In the genomic region with DNA sequence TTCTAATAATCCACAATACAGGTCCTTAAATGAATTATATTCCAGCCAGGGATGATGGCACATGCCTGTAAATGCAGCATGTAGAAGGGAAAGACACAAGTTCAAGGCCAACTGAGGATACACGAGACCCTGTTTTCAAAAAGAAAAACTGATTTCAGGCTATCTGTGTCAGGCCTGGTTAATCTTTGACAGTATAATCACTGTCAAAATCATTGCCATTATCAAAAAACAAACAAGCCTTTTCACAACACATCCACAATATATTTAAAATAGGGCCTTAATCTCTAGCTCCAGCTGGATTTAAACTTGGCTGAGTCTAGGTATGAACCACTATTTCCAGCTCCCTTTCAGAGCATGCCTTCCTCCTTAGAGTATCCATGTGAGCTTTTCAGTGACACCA, we compare ENCODE assay signal across 27 mouse cellular contexts. TPM values are rescaled to one million over a fixed set of nuclear protein-coding genes. Genes with fewer than 3 reads are reported as not detected.
DNase-seq lines count a peak whose midpoint lies in the region; ATAC-seq and TF ChIP-seq lines count a peak whose summit lies in the region.
"Had no signal": no experiment of that assay in that cellular context is flagged by ENCODE, and none has a peak within 500 bp of the region (broad histone marks: within the 10 kb centered on the region; RNA-seq: fewer than 3 reads in every experiment).

No protein-coding gene starts in this region.

- H3K36me3 ChIP-seq in liver, adult 2 months (ENCODE audit: control insufficient read depth, insufficient read depth, low read length): peaks cover 12% of the 10 kb centered on the region
- peaks cover 11% of the 10 kb centered on the region for H3K36me3 ChIP-seq in liver, embryonic 11.5 days (ENCODE audit: control insufficient read depth, insufficient read depth, low read length)
- H3K36me3 ChIP-seq in stomach, embryonic 15.5 days: peaks cover 8% of the 10 kb centered on the region; the same call in 1 of the 2 replicates
- H3K36me3 ChIP-seq in stomach, postnatal 0 days (ENCODE audit: control insufficient read depth, insufficient read depth, low read length): no peaks in the 10 kb centered on the region
- H3K36me3 ChIP-seq in stomach, embryonic 16.5 days (ENCODE audit: control insufficient read depth, insufficient read depth, low read length): peaks cover 5% of the 10 kb centered on the region

- no peak for ATAC-seq in liver, embryonic 11.5 days (replicated peaks; ENCODE audit: low FRiP score)
- no peak for ATAC-seq in stomach, embryonic 15.5 days (ENCODE audit: insufficient read depth, low FRiP score, low read depth)
- no peak for ATAC-seq in stomach, postnatal 0 days (ENCODE audit: low FRiP score, low TSS enrichment)
- ATAC-seq in stomach, embryonic 16.5 days (ENCODE audit: insufficient read depth, low FRiP score): no peak
- ATAC-seq: CD4-positive, CD25-positive, alpha-beta regulatory T cell, adult 4 months; forebrain, embryonic 15.5 days had no signal

- no peak for TF ChIP-seq POLR2A in liver, adult 2 months (IDR thresholded peaks at IDR 0.05; ENCODE audit: extremely low read depth, insufficient read depth, low read length)

- TF ChIP-seq CTCF in liver, adult 2 months (IDR thresholded peaks at IDR 0.05; ENCODE audit: low read depth, low read length): no peak
- no peak for TF ChIP-seq CTCF in stomach, postnatal 0 days (IDR thresholded peaks at IDR 0.05; ENCODE audit: low read depth)

- H3K27ac ChIP-seq in liver, adult 2 months (replicated peaks; ENCODE audit: insufficient read depth, low read depth, low read length): peak overlapping the region; percentile 87
- H3K27ac ChIP-seq in liver, embryonic 11.5 days (ENCODE audit: low read depth, low read length): no peak overlapping the region
- 0 out of 2 replicates have a peak overlapping the region, but pooled peaks have one; percentile 7 for H3K27ac ChIP-seq in stomach, embryonic 15.5 days
- no peak overlapping the region for H3K27ac ChIP-seq in stomach, postnatal 0 days (replicated peaks)
- H3K27ac ChIP-seq in stomach, embryonic 16.5 days (ENCODE audit: low read length): peak overlapping the region; percentile 33; the same call in 1 of the 2 replicates
- H3K27ac ChIP-seq: embryonic facial prominence, embryonic 10.5 days; embryonic facial prominence, embryonic 13.5 days; forebrain, embryonic 12.5 days; forebrain, embryonic 15.5 days; heart, embryonic 15.5 days; hindbrain, embryonic 10.5 days; hindbrain, embryonic 14.5 days had no signal

- 0% methylated on average over 1 of the region's 1 CpGs for WGBS in liver, adult 2 months
- 61% methylated on average over 1 of the region's 1 CpGs for WGBS in liver, embryonic 11.5 days
- WGBS in stomach, embryonic 15.5 days: 62% methylated on average over 1 of the region's 1 CpGs
- 32% methylated on average over 1 of the region's 1 CpGs for WGBS in stomach, postnatal 0 days
- WGBS in stomach, embryonic 16.5 days: 66% methylated on average over 1 of the region's 1 CpGs

- peak; percentile 89 for DNase-seq in liver, adult 2 months (ENCODE audit: extremely low read depth, low read depth, low spot score)
- DNase-seq in liver, embryonic 11.5 days (ENCODE audit: low spot score): no peak
- no peak for DNase-seq in stomach, postnatal 0 days (ENCODE audit: low spot score)
- no peak for DNase-seq in adrenal gland, adult (ENCODE audit: inconsistent age in 2 of 2, low spot score in 1 of 2)
- DNase-seq: adrenal gland, adult 8-10 months; adrenal gland, postnatal 25 days; cerebellum, adult 11-12 months; cerebellum, adult 8-10 months; cerebellum, postnatal 10 days; cerebellum, postnatal 36 days; embryo, embryonic 11 days; gastrocnemius, postnatal 25 days; heart, adult 18-20 months; heart, postnatal 10 days; heart, postnatal 36 days had no signal

- no peaks in the 10 kb centered on the region for H3K79me2 ChIP-seq in liver, adult 2 months (ENCODE audit: control insufficient read depth, insufficient read depth, low read length)

- H3K4me2 ChIP-seq in liver, embryonic 11.5 days: no peak overlapping the region
- no peak overlapping the region for H3K4me2 ChIP-seq in stomach, embryonic 15.5 days
- H3K4me2 ChIP-seq in stomach, postnatal 0 days (replicated peaks; ENCODE audit: low read depth): no peak overlapping the region
- H3K4me2 ChIP-seq in stomach, embryonic 16.5 days (ENCODE audit: low read depth, low read length): no peak overlapping the region
- H3K4me2 ChIP-seq: embryonic facial prominence, embryonic 13.5 days; forebrain, embryonic 12.5 days; forebrain, embryonic 15.5 days; heart, embryonic 12.5 days; heart, embryonic 15.5 days; hindbrain, embryonic 14.5 days had no signal

- TF ChIP-seq EP300 in stomach, postnatal 0 days (optimal IDR thresholded peaks at IDR 0.05): no peak

- H3K27me3 ChIP-seq in liver, adult 2 months (ENCODE audit: control insufficient read depth, insufficient read depth, low read length): no peaks in the 10 kb centered on the region
- no peaks in the 10 kb centered on the region for H3K27me3 ChIP-seq in liver, embryonic 11.5 days (replicated peaks; ENCODE audit: control insufficient read depth, insufficient read depth, low read length)
- H3K27me3 ChIP-seq in stomach, embryonic 15.5 days (replicated peaks): no peaks in the 10 kb centered on the region
- H3K27me3 ChIP-seq in stomach, postnatal 0 days (ENCODE audit: control insufficient read depth, insufficient read depth, low read length): no peaks in the 10 kb centered on the region
- H3K27me3 ChIP-seq in stomach, embryonic 16.5 days (ENCODE audit: control insufficient read depth, insufficient read depth, low read length): no peaks in the 10 kb centered on the region
- H3K27me3 ChIP-seq: embryonic facial prominence, embryonic 13.5 days; forebrain, embryonic 12.5 days; forebrain, embryonic 15.5 days; heart, embryonic 12.5 days; heart, embryonic 15.5 days had no signal

- peaks cover 3% of the 10 kb centered on the region; the same call in 1 of the 2 replicates for H3K9me3 ChIP-seq in liver, embryonic 11.5 days (ENCODE audit: control insufficient read depth, low read length)
- no peaks in the 10 kb centered on the region for H3K9me3 ChIP-seq in stomach, embryonic 15.5 days
- H3K9me3 ChIP-seq in stomach, postnatal 0 days (ENCODE audit: control insufficient read depth, low read length): no peaks in the 10 kb centered on the region
- 0 out of 2 replicates have a peak, but pooled peaks cover 8% of the 10 kb centered on the region for H3K9me3 ChIP-seq in stomach, embryonic 16.5 days (replicated peaks; ENCODE audit: control insufficient read depth, low read length)
- H3K9me3 ChIP-seq: embryonic facial prominence, embryonic 13.5 days; forebrain, embryonic 15.5 days; heart, embryonic 15.5 days had no signal

- H3K4me3 ChIP-seq in liver, adult 2 months (ENCODE audit: insufficient read depth, low read depth, low read length): no peak overlapping the region
- H3K4me3 ChIP-seq in liver, embryonic 11.5 days (ENCODE audit: low read depth, low read length): no peak overlapping the region
- no peak overlapping the region for H3K4me3 ChIP-seq in stomach, embryonic 15.5 days (replicated peaks)
- no peak overlapping the region for H3K4me3 ChIP-seq in stomach, postnatal 0 days (ENCODE audit: low read depth, low read length)
- no peak overlapping the region for H3K4me3 ChIP-seq in stomach, embryonic 16.5 days (replicated peaks; ENCODE audit: low read length)
- H3K4me3 ChIP-seq: embryonic facial prominence, embryonic 10.5 days; embryonic facial prominence, embryonic 13.5 days; erythroblast, embryonic 14.5 days; forebrain, embryonic 12.5 days; forebrain, embryonic 15.5 days; heart, embryonic 12.5 days; heart, embryonic 15.5 days; hindbrain, embryonic 10.5 days had no signal

- H3K9ac ChIP-seq in liver, adult 2 months (ENCODE audit: low read depth, low read length): no peak overlapping the region
- no peak overlapping the region for H3K9ac ChIP-seq in liver, embryonic 11.5 days (ENCODE audit: low read depth, low read length)
- no peak overlapping the region for H3K9ac ChIP-seq in stomach, embryonic 15.5 days
- H3K9ac ChIP-seq in stomach, postnatal 0 days (ENCODE audit: low read length): no peak overlapping the region
- H3K9ac ChIP-seq in stomach, embryonic 16.5 days (ENCODE audit: low read length): no peak overlapping the region
- H3K9ac ChIP-seq: embryonic facial prominence, embryonic 13.5 days; forebrain, embryonic 12.5 days; forebrain, embryonic 15.5 days; heart, embryonic 12.5 days; heart, embryonic 15.5 days; hindbrain, embryonic 14.5 days had no signal

- H3K4me1 ChIP-seq in liver, adult 2 months (ENCODE audit: control insufficient read depth, insufficient read depth, low read length): peaks cover 9% of the 10 kb centered on the region; the same call in 1 of the 2 replicates
- no peaks in the 10 kb centered on the region for H3K4me1 ChIP-seq in liver, embryonic 11.5 days (replicated peaks; ENCODE audit: control insufficient read depth, insufficient read depth, low read length)
- no peaks in the 10 kb centered on the region for H3K4me1 ChIP-seq in stomach, embryonic 15.5 days
- no peaks in the 10 kb centered on the region for H3K4me1 ChIP-seq in stomach, postnatal 0 days (replicated peaks; ENCODE audit: control insufficient read depth, insufficient read depth)
- no peaks in the 10 kb centered on the region for H3K4me1 ChIP-seq in stomach, embryonic 16.5 days (ENCODE audit: control insufficient read depth, insufficient read depth, low read length)
- H3K4me1 ChIP-seq: embryonic facial prominence, embryonic 10.5 days; embryonic facial prominence, embryonic 13.5 days; forebrain, embryonic 12.5 days; forebrain, embryonic 15.5 days; heart, embryonic 12.5 days; heart, embryonic 15.5 days; hindbrain, embryonic 10.5 days had no signal

RNA-seq across cellular contexts. Expression of a gene that starts 38.5 kb away (rescaled TPM):
- 62.2 and 66.2 TPM in 2 replicates for total RNA-seq in liver, adult 2 months (2014; rRNA removed)
- 3.7 and 4.2 TPM in 2 replicates for polyA plus RNA-seq in liver, adult 2 months (2012; rRNA removed)
- polyA plus RNA-seq in liver, embryonic 11.5 days (2014; fragmentation: Nextera tagmentation; extraction: Ambion mirVana): 56.9 and 65.9 TPM in 2 replicates
- 33.5 and 36.3 TPM in 2 replicates for polyA plus RNA-seq in stomach, embryonic 15.5 days (2015; fragmentation: Nextera tagmentation; extraction: Ambion mirVana)
- polyA plus RNA-seq in stomach, postnatal 0 days (2015; fragmentation: Nextera tagmentation; extraction: Ambion mirVana): 14.3 and 14.6 TPM in 2 replicates
- polyA plus RNA-seq in stomach, embryonic 16.5 days (2015; fragmentation: Nextera tagmentation; extraction: Ambion mirVana): 36.3 and 41.1 TPM in 2 replicates

RNA-seq across cellular contexts. Expression of a gene that starts 51.1 kb away (rescaled TPM):
- total RNA-seq in liver, adult 2 months (2014; rRNA removed): 66.8 and 86.8 TPM in 2 replicates
- 7.6 and 9.5 TPM in 2 replicates for polyA plus RNA-seq in liver, adult 2 months (2012; rRNA removed)
- 12.9 and 14.1 TPM in 2 replicates for polyA plus RNA-seq in liver, embryonic 11.5 days (2014; fragmentation: Nextera tagmentation; extraction: Ambion mirVana)
- polyA plus RNA-seq in stomach, embryonic 15.5 days (2015; fragmentation: Nextera tagmentation; extraction: Ambion mirVana): 13.5 and 14.3 TPM in 2 replicates
- 7.5 and 7.6 TPM in 2 replicates for polyA plus RNA-seq in stomach, postnatal 0 days (2015; fragmentation: Nextera tagmentation; extraction: Ambion mirVana)
- 12.2 and 12.3 TPM in 2 replicates for polyA plus RNA-seq in stomach, embryonic 16.5 days (2015; fragmentation: Nextera tagmentation; extraction: Ambion mirVana)

Comparison
In these comparisons a context has a peak if more than half of its experiments do, and no peak if none do; other contexts are left out.
1. H3K27ac ChIP-seq: peak in liver, adult 2 months (single experiment), stomach, embryonic 15.5 days (single experiment) and stomach, embryonic 16.5 days (single experiment); none in liver, embryonic 11.5 days (single experiment) and stomach, postnatal 0 days (single experiment).